Mouse (Mus musculus): ENCODE measurements at regions not wholly inside any gene's neighbourhood (a gene's known extent, or its start where the extent isn't known, plus 50 kb on each side); places are given as distances from the start of the nearest gene placed in this dataset.

GRCm38 (mm10) chr10:15172558-15172957 lies 454.5 kb upstream of the Gje1 start:
- TF ChIP-seq GATA1 (IDR thresholded peaks at IDR 0.05; ENCODE audit: borderline replicate concordance, low read length) (no peak), FLI1 (IDR thresholded peaks at IDR 0.05; ENCODE audit: low read length) (no peak)
